Mouse (Mus musculus) central nervous system, embryonic 11.5 days (tissue): Measurements from ENCODE around the gene Hist1h4f. TPM values are rescaled to one million over a fixed set of nuclear protein-coding genes. Genes with fewer than 3 reads are reported as not detected.

ENCODE experiments used
- polyA plus RNA-seq: library from polyadenylated mRNA; depleted of rRNA; stranded (reverse); fragments of >200 nt; gene quantifications from 2 replicates; pipeline ENCODE4 v1.2.3, GENCODE M21; 2012; rRNA removed

Gene Hist1h4f
- polyA plus RNA-seq, 1 experiment = 19.4 TPM

Other genes starting within 250 kb of the Hist1h4f start
- gene Zfp322a, start 182.4 kb downstream of the Hist1h4f start, polyA plus RNA-seq = 21.3 and 30.9 TPM in 2 replicates
- gene Abt1, start 127.8 kb downstream of the Hist1h4f start, polyA plus RNA-seq = 8.8 and 10.0 TPM in 2 replicates
- 0.07 and 0.31 TPM in 2 replicates for gene Btn1a1, start 85.7 kb downstream of the Hist1h4f start, polyA plus RNA-seq
- 0.34 and 0.82 TPM in 2 replicates for gene Btn2a2, start 62.8 kb downstream of the Hist1h4f start, polyA plus RNA-seq
- 21.7 and 31.0 TPM in 2 replicates for gene Hist1h4h, start 20.6 kb downstream of the Hist1h4f start, polyA plus RNA-seq
- gene Hist1h2af, start 17.7 kb downstream of the Hist1h4f start, polyA plus RNA-seq = 189 and 273 TPM in 2 replicates
- gene Hist1h3g, start 16.2 kb downstream of the Hist1h4f start, polyA plus RNA-seq = 38.6 and 41.4 TPM in 2 replicates
- gene Hist1h2bh, start 8.3 kb downstream of the Hist1h4f start, polyA plus RNA-seq = 3.2 and 6.3 TPM in 2 replicates
- 5.1 and 6.2 TPM in 2 replicates for gene Hist1h3f, start 7.6 kb downstream of the Hist1h4f start, polyA plus RNA-seq
- gene Hist1h1d, start 1.6 kb upstream of the Hist1h4f start, polyA plus RNA-seq = 0.65 and 1.3 TPM in 2 replicates
- gene Hist1h3e, start 10.7 kb upstream of the Hist1h4f start, polyA plus RNA-seq = 41.5 and 49.2 TPM in 2 replicates
- 17.0 and 26.2 TPM in 2 replicates for gene Hist1h2ae, start 19.6 kb upstream of the Hist1h4f start, polyA plus RNA-seq
- 14.7 and 42.2 TPM in 2 replicates for gene Hist1h2bg, start 19.7 kb upstream of the Hist1h4f start, polyA plus RNA-seq
- gene Hist1h2bf, start 22.5 kb upstream of the Hist1h4f start, polyA plus RNA-seq = 8.0 and 18.9 TPM in 2 replicates
- gene Hist1h2ad, start 22.7 kb upstream of the Hist1h4f start, polyA plus RNA-seq = 2.4 and 8.0 TPM in 2 replicates
- 21.2 and 34.9 TPM in 2 replicates for gene Hist1h3d, start 24.1 kb upstream of the Hist1h4f start, polyA plus RNA-seq
- 10.3 and 11.7 TPM in 2 replicates for gene Hist1h4d, start 29.9 kb upstream of the Hist1h4f start, polyA plus RNA-seq
- 1.9 and 4.2 TPM in 2 replicates for gene Hist1h2be, start 69.5 kb upstream of the Hist1h4f start, polyA plus RNA-seq
- 11.1 and 13.7 TPM in 2 replicates for gene Hist1h1e, start 70.9 kb upstream of the Hist1h4f start, polyA plus RNA-seq
- 1.2 and 2.0 TPM in 2 replicates for gene Hist1h2ac, start 132.3 kb upstream of the Hist1h4f start, polyA plus RNA-seq
- gene Hist1h2bc, start 132.6 kb upstream of the Hist1h4f start, polyA plus RNA-seq = 17.0 and 27.2 TPM in 2 replicates
- 0.11 and 0.17 TPM in 2 replicates for gene Hist1h1t, start 144.2 kb upstream of the Hist1h4f start, polyA plus RNA-seq
- gene Hist1h4c, start 146.8 kb upstream of the Hist1h4f start, polyA plus RNA-seq = 7.5 and 10.3 TPM in 2 replicates
- gene Hfe, start 159.2 kb upstream of the Hist1h4f start, polyA plus RNA-seq = 1.8 and 1.9 TPM in 2 replicates
- 13.2 and 15.1 TPM in 2 replicates for gene Hist1h1c, start 187.2 kb upstream of the Hist1h4f start, polyA plus RNA-seq
- 51.1 and 52.4 TPM in 2 replicates for gene Hist1h3c, start 194.0 kb upstream of the Hist1h4f start, polyA plus RNA-seq
- 6.3 and 16.8 TPM in 2 replicates for gene Hist1h2bb, start 195.1 kb upstream of the Hist1h4f start, polyA plus RNA-seq
- 44.2 and 53.2 TPM in 2 replicates for gene Hist1h2ab, start 199.5 kb upstream of the Hist1h4f start, polyA plus RNA-seq
- 52.8 and 64.6 TPM in 2 replicates for gene Hist1h3b, start 200.6 kb upstream of the Hist1h4f start, polyA plus RNA-seq
- 29.2 and 64.2 TPM in 2 replicates for gene Hist1h4b, start 205.4 kb upstream of the Hist1h4f start, polyA plus RNA-seq
- gene Hist1h4a, start 209.6 kb upstream of the Hist1h4f start, polyA plus RNA-seq = 7.3 and 15.7 TPM in 2 replicates
- 31.4 and 33.8 TPM in 2 replicates for gene Hist1h3a, start 210.7 kb upstream of the Hist1h4f start, polyA plus RNA-seq
- gene Hist1h1a, start 212.0 kb upstream of the Hist1h4f start, polyA plus RNA-seq = 9.1 and 22.2 TPM in 2 replicates
- gene Trim38, start 218.3 kb upstream of the Hist1h4f start, polyA plus RNA-seq = not detected in 2 replicates